Mouse (Mus musculus): ENCODE measurements around the gene Cd200r3.
A peak's percentile ranks its signal among the peaks of the same experiment; 100 is the strongest.

Gene Cd200r3

DNA sequence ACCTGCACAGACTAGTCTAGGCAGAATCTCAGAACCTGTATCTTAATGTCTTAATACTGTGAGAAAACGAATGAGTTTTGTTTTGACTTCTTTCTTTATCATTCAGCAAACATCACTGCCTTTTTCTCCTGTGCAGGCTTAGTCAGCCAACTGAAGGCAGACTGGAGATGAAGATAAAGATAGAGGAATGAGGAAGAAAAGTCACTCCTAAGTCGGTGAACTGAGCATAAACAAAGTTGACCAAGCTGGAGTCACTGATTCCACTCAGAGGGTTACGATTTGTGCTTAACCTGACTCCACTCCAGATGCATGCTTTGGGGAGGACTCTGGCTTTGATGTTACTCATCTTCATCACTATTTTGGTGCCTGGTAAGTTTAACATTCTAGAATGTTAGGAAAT is at the start of gene Cd200r3:
Cd200r3 (plus strand) TSS at position 211 of the 400 bp plus-strand sequence.
- no peak for DNase-seq (ENCODE audit: low read depth in 2 of 2, low spot score in 2 of 2)

- no peak for DNase-seq (ENCODE audit: low read depth in 2 of 2, low spot score in 2 of 2)
Observed at GRCm38 (mm10) chr16:44932016-44932415, 11.5 kb upstream of the Cd200r3 start.

GRCm38 (mm10) chr16:44951360-44952114 is 8.1 kb downstream of the Cd200r3 start:
- DNase-seq (ENCODE audit: low read depth in 2 of 2, low spot score in 2 of 2): no peak

DNA sequence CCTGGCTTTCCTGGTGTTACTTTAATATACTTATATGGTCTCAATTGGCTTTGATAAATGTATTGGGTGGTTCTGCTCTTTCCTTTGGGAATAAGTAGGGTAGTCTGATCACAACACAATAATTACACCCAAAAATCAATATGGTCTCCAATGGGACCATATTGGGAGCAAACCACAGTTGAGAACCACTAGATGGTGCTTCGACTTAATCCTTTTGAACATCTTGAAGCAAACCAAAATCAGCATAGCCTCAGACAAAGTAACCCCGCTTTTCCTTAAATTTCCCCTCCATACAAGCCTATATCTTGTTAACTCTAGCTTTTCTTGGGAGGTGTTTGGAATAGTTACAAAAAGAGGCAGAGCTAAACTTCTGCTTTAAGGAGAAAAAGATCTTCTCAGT is 18.8 kb downstream of the Cd200r3 start:
- no peak for DNase-seq (ENCODE audit: low read depth in 2 of 2, low spot score in 2 of 2)

- DNase-seq (ENCODE audit: low read depth in 2 of 2, low spot score in 2 of 2): peak in 1 of 2 experiments; percentile 5
Observed at GRCm38 (mm10) chr16:44962777-44963176, 19.3 kb downstream of the Cd200r3 start.

DNA sequence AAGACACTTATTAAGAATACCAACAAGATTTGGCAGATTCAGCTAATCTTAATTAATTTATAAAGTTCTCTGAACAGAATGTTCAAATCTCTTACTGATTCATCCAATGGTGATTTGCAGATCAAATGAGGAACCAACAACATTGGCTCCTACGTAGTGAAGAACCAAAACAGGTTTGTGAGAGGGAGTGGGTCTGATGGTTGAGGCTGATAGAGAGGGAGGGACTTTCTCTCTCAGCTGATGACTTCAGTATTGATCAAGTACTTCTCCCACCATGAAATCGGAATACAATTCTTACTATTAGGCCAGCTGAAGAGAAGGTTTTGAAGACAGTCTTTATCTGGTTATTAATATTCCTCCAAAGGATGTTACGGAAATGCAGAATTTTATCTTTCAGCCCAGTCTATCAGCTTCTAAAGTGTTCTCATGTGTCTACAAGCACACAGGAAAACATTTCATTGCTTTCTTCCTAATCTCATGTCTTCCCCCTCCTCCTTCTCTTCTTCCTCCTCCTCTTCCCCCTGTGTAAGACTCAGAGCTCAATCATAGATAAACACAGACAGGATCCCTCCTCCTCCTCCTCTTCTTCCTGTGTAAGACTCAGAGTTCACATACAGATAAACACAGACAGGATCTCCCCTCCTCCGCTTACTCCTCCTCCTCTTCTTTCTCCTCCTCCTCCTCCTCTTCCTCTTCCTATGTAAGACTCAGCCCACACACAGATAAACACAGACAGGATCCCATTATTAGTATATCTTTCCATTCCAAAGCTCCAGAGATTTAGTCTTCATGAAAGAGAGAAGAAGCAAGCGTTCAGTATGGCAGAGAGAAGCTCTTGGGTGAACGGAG is 21.3 kb downstream of the Cd200r3 start:
- no peak for DNase-seq (ENCODE audit: low read depth in 2 of 2, low spot score in 2 of 2)

DNA sequence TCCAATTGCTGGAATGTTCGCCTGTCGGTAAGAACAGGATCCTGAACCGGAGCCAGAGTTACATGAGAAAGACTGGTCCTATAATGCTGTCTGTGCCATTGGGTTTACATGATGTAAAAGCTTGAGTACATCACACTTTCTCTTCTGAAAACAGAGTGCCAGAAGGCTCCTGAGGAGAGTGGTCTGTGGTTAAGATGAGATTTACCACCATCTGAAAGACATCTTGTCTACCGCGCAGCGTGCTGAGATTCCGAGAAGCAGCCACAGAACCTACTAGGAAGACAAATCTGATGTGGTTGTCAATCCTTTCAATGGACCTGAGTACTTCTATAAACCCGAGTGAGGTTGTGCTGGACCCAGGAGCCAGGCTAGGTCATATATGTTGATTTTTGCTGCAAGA is 21.9 kb downstream of the Cd200r3 start:
- DNase-seq (ENCODE audit: low read depth in 2 of 2, low spot score in 2 of 2): peak; percentile 43 to 44

DNA sequence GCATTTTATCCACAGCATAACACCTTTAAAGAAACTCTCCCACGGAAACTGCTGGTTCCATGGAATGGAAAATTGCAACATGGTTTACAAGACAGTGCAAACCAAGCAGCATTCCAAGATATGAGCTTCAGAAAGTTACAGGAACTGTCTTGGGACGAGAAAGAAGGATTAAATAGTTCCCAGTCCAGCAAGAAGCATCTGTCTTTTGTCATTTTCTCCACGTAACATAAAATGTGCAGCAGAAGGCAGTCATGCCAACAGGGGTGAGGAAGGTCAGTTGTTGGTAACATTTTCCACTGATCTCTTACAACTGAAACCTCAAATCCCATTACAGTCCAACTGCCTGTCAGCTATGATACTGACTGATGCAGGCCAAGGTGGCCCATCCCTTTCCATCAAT is 22.4 kb downstream of the Cd200r3 start:
- DNase-seq (ENCODE audit: low read depth in 2 of 2, low spot score in 2 of 2): no peak

DNA sequence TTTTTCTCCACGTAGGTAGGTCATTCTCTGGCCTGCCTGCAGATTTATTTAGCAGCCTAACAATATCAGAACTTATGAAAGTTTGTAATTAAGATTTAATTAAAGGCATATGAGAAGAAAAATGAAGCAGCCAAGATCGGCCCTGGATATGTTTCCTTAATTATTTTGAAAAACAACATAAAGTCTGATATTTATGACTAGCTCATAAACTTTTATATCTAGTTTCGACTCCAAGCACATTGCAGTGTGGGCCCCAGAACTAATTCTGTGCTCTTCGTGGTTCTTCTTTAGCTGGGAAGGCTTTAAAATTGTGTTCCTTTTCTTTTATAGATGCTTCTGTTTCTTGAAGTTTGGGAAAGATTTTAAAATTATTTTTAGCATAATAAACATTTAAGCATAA is 23.4 kb downstream of the Cd200r3 start:
- no peak for DNase-seq (ENCODE audit: low read depth in 2 of 2, low spot score in 2 of 2)

DNA sequence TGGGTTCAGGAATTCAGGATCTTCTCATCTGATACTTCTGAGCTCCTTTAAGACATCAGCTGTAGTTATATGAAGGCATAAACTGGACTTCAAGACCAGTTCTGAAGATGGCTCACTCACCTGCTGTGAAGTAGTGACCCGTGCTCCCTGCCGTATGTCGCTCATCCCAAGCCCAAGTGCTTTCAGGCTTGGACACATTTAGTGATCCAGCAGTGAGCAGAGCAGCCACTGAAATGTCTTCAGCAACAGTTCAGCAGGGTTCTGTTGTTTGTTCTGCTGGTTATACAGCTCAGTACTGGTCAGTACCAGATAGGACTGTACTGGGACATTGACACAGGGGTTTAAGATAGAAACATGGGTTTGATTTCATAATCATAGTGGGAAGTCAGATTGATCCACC is 24.6 kb downstream of the Cd200r3 start:
- DNase-seq (ENCODE audit: low read depth in 2 of 2, low spot score in 2 of 2): no peak

GRCm38 (mm10) chr16:44970925-44971324 is 27.4 kb downstream of the Cd200r3 start:
- DNase-seq (ENCODE audit: low read depth in 2 of 2, low spot score in 2 of 2): no peak

GRCm38 (mm10) chr16:44974042-44974441 is 30.6 kb downstream of the Cd200r3 start:
- no peak for DNase-seq (ENCODE audit: low read depth in 2 of 2, low spot score in 2 of 2)

DNA sequence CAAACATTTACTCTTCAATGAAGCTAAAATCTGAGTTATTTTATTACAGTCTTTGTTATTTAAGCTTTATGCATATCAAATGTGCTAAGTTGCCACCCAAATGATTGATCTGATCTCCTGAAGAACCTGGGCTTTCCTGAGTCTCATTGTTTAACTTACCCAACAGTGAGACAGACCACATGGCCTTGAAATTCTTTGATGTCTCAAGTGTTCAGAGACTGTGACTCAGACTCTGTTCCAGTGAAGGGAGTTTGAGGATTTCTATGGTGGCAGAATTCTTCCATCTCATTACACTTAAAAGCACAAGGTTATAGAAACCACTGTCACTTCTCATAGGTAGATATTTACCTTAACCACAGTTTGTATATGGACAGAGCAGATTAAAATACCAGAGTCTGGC is 32.6 kb downstream of the Cd200r3 start:
- no peak for DNase-seq (ENCODE audit: low read depth in 2 of 2, low spot score in 2 of 2)

- DNase-seq (ENCODE audit: low read depth in 2 of 2, low spot score in 2 of 2): no peak
Observed at GRCm38 (mm10) chr16:44976892-44977633, 33.6 kb downstream of the Cd200r3 start.

DNA sequence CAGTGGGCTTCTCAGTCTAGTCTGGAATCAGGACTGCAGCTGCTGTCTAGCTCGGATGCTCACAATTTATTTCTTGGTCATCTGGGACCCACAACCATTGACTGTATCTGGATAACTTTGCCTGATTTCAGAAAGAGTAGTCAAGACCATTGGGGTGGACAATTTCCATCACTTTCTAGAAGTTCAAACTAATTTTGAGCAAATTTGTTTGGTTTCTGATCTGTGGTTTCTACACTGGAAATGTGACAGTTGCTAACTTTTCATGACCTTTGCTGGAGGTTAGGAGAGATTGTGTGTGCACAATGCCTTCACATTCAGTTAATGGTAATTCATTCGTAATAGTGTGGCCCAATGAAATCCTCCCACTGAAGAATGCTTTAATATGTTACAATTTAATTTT is 34.7 kb downstream of the Cd200r3 start:
- no peak for DNase-seq (ENCODE audit: low read depth in 2 of 2, low spot score in 2 of 2)

GRCm38 (mm10) chr16:44979355-44979896 is 35.9 kb downstream of the Cd200r3 start:
- DNase-seq (ENCODE audit: low read depth in 2 of 2, low spot score in 2 of 2): no peak

GRCm38 (mm10) chr16:44982972-44983371 is 39.5 kb downstream of the Cd200r3 start:
- no peak for DNase-seq (ENCODE audit: low read depth in 2 of 2, low spot score in 2 of 2)

DNA sequence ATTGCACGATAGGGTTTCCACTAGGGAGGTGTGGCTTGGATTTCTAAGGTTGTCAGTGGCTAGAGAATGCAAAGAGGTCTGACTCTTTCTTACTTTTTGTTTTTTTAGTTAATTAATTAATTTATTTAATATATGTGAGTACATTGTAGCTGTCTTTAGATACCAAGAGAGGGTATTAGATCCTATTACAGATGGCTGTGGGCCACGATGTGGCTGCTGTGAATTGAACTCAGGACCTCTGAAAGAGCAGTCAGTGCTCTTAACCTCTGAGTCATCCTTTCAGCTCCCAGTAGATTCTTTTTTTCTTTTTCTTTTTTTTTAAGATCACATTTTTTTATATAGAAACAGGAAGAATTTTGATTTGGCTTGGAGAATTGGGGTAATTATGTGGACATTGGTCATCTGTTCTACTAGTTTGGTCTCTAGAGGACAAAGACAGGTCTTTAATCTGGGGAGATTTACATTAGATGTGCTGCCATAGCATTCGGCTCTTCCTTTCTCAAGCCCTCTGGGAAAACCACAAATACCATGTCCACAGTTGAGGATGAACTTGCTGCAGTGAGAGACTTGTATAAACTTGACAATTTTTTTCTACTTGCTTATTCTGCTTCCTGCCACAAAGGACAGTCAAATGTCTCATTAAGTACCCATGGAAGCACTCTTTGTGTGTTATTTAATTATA is 40.0 kb downstream of the Cd200r3 start:
- no peak for DNase-seq (ENCODE audit: low read depth in 2 of 2, low spot score in 2 of 2)

DNA sequence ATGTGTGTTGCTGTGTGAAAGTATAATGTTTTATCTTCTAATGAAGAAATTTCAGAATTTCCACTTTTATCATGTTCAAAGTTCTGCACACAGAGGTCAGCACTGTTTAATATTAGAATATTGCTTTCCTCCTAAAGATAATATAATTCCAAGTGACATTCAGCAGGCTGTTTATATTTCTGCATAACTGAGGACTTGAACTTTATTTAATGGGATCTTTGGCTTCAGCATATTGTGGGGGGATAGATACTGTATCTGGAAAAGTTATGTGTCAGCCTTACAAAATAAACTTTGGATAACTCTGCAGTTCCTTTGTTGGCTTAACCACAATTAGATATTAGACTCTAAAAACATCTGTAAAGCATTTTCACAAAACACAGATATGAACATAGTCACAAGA is 40.6 kb downstream of the Cd200r3 start:
- no peak for DNase-seq (ENCODE audit: low read depth in 2 of 2, low spot score in 2 of 2)

- DNase-seq (ENCODE audit: low read depth in 2 of 2, low spot score in 2 of 2): no peak
Observed at GRCm38 (mm10) chr16:44984925-44985324, 41.4 kb downstream of the Cd200r3 start.

DNA sequence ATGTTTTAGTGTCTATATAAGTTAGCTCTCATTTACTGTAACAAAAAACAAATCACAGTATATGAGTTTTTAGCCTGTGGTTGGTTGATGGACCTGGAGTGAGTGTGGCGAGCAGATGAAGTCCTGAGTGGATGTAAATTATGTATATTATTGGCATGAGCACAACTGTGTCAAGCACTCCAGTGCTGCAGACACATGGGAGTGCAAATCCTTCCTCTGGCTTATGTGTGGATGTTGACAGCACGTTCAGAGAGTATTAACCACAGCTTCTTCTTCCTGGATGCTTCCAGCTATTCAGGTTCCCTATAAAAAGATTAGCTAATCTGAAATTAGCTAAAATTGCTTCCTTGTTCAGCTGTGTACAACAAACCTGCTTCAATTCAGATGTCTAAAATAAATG is 42.6 kb downstream of the Cd200r3 start:
- no peak for DNase-seq (ENCODE audit: low read depth in 2 of 2, low spot score in 2 of 2)
